Mouse (Mus musculus) T-helper 1 cell (primary cell): ENCODE data around the gene Tmem120b.

ENCODE experiments used
- in situ Hi-C: fragments of 300-600 bp; cut with MboI, MseI; formaldehyde crosslinking; loops from one replicate; pipeline ENCODE4 v1.15.1; 2025; ENCODE audit warnings: high pct_unique_total_duplicates

Gene Tmem120b

GRCm38 (mm10) chr5:123050918-123051317, 17.3 kb upstream of the Tmem120b start:
- in situ Hi-C loops, result no loop called here

GRCm38 (mm10) chr5:123051736-123052135, 16.5 kb upstream of the Tmem120b start:
- in situ Hi-C loops, result no loop called here

- in situ Hi-C loops, result no loop called here
These were observed 10.6 kb upstream of the Tmem120b start for GRCm38 (mm10) chr5:123057366-123058250.

- in situ Hi-C loops, result no loop called here
These were observed 9.7 kb upstream of the Tmem120b start for GRCm38 (mm10) chr5:123058251-123059102.

- in situ Hi-C loops, result loop anchor here (5.0 to 10.0 kb wide), 2 partner anchors 75 to 112 kb away; partner anchors contain the start of gene Rhof
These were observed 8.3 kb upstream of the Tmem120b start for GRCm38 (mm10) chr5:123059757-123060520.

- in situ Hi-C loops, result loop anchor here (5.0 to 10.0 kb wide), 2 partner anchors 74 to 111 kb away; partner anchors contain the start of gene Rhof
These were observed 7.4 kb upstream of the Tmem120b start for GRCm38 (mm10) chr5:123060706-123061401.

GRCm38 (mm10) chr5:123061402-123061749, 6.8 kb upstream of the Tmem120b start:
- in situ Hi-C loops, result loop anchor here (5.0 to 10.0 kb wide), 2 partner anchors 73 to 111 kb away; partner anchors contain the start of gene Rhof

- in situ Hi-C loops, result loop anchor here (5.0 to 10.0 kb wide), 2 partner anchors 72 to 109 kb away; partner anchors contain the start of gene Rhof
These were observed 5.1 kb upstream of the Tmem120b start for GRCm38 (mm10) chr5:123063141-123063540.

GRCm38 (mm10) chr5:123064207-123064606, 4.0 kb upstream of the Tmem120b start:
- in situ Hi-C loops, result loop anchor here (5.0 to 10.0 kb wide), 2 partner anchors 71 to 108 kb away; partner anchors contain the start of gene Rhof

- in situ Hi-C loops, result loop anchor here (10.0 kb wide), 1 partner anchor 67 kb away; the partner anchor contains the start of gene Rhof
These were observed 720 bp upstream of the Tmem120b start for GRCm38 (mm10) chr5:123067395-123067995.

GRCm38 (mm10) chr5:123068714-123069113, 499 bp downstream of the Tmem120b start:
- in situ Hi-C loops, result loop anchor here (10.0 kb wide), 1 partner anchor 66 kb away; the partner anchor contains the start of gene Rhof

- in situ Hi-C loops, result loop anchor here (5.0 kb wide), 1 partner anchor 42 kb away; no protein-coding TSS in a partner anchor
These were observed 7.6 kb downstream of the Tmem120b start for GRCm38 (mm10) chr5:123075576-123076418.

- in situ Hi-C loops, result loop anchor here (5.0 kb wide), 1 partner anchor 41 kb away; no protein-coding TSS in a partner anchor
These were observed 8.4 kb downstream of the Tmem120b start for GRCm38 (mm10) chr5:123076419-123077281.

- in situ Hi-C loops, result loop anchor here (5.0 kb wide), 1 partner anchor 38 kb away; no protein-coding TSS in a partner anchor
These were observed 11.4 kb downstream of the Tmem120b start for GRCm38 (mm10) chr5:123079568-123079967.

- in situ Hi-C loops, result no loop called here
These were observed 11.8 kb downstream of the Tmem120b start for GRCm38 (mm10) chr5:123080041-123080440.

GRCm38 (mm10) chr5:123080510-123080909, 12.3 kb downstream of the Tmem120b start:
- in situ Hi-C loops, result no loop called here

- in situ Hi-C loops, result no loop called here
These were observed 15.3 kb downstream of the Tmem120b start for GRCm38 (mm10) chr5:123083340-123084050.
